Mouse (Mus musculus) gastrocnemius, adult 8-10 months (tissue): ENCODE data around the gene Cbs. TPM values are rescaled to one million over a fixed set of nuclear protein-coding genes. Genes with fewer than 3 reads are reported as not detected.

ENCODE experiments used
- DNase-seq, 2 experiments: peaks; one replicate each; pipeline ENCODE4 v3.0.0; 2022; ENCODE audit warnings: low spot score in 2 of 2
- total RNA-seq, 4 experiments: library from RNA; stranded (reverse); gene quantifications; 2 replicates each; pipeline ENCODE4 v1.2.4; 2022

Gene Cbs
- total RNA-seq, 4 experiments from 2014 or later = 0.31 to 1.4 (median 0.76) TPM

GRCm38 (mm10) chr17:31590846-31591245, 46.2 kb downstream of the Cbs start:
- no peak for DNase-seq

- DNase-seq = no peak
Observed at GRCm38 (mm10) chr17:31588726-31589125, 48.3 kb downstream of the Cbs start.

GRCm38 (mm10) chr17:31588115-31588514, 48.9 kb downstream of the Cbs start:
- DNase-seq = no peak

- DNase-seq = no peak
Observed at GRCm38 (mm10) chr17:31583781-31584180, 53.3 kb downstream of the Cbs start.

DNA sequence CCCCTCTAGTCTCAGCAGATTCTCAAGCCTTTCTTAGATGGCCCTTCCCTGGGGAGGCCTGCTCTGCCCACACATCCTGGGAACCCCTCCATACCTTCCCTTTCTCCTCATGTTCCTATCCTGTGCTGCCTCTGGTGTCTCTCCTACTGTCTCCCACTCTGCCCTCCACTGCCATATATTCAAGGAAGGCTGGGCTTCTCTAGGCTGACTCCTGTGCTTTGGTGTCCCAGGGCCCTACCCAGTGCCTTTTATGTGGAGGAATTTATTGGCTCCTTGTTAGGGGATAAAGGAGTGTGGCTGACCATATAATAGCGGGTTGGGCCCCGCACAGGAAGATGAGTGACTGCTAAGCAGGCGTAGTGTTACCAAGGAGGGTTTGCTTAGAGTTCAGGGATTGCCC, 53.9 kb downstream of the Cbs start:
- DNase-seq = no peak

DNA sequence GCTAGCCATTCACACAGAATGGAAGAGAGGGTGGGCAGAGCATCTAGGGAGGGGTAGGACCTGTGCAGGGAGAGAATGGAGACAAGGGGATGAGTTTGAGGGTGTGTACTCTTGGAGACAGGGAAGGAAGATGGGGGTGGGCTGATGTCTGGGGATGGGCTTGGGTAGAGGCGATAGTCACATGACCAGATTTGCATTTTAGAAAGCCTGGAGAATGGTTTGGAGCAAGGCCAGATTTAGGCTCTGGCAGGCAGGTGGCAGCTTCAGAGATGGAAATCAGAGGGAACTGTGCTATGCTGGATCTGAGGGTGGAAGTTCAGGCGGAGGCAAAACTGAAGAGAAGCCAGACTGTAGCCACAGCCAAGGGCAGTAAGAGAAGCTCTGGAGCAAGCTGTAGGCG, 56.7 kb downstream of the Cbs start:
- DNase-seq = no peak

DNA sequence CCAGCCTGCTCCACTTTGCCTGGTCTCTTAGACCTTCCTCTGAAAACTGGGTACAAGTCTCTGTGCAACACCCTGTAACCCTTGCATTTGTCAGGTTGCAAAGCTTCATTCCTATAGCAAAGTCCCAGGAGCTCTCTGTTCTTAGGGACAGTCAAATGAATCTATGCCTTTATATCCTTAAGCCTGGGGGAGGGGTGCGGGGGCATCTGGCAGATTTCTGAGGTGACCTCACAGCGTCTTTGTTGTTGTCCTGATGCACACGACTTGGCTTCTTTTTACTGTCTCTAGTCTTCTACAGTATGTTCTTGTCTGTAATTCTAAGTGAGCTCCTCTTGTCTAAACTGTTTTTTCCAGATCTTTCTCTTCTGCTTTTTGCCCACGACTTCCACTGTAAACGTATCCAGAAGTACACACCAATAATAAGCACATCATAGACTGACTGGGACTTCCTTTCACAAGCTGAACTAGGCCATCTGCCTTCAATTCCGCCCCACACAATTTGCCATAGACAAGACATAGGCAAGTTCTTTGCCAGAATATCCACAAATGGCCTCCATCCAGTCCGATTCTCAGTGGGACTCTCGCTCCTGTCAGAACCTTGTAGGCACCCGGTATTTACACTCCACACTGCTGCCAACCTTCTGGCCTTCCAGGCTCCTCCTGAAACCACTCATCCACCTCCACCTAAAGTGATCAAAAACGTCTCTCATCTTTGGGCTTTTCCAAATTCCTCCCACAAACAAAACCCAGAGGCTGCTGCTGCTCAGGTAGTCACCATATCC, 60.5 kb downstream of the Cbs start:
- no peak for DNase-seq

GRCm38 (mm10) chr17:31574662-31575061, 62.4 kb downstream of the Cbs start:
- no peak for DNase-seq

- DNase-seq = no peak
Observed at GRCm38 (mm10) chr17:31571689-31572088, 65.3 kb downstream of the Cbs start.

- peak in 1 of 2 experiments; percentile 13 for DNase-seq
Observed at GRCm38 (mm10) chr17:31570321-31570925, 66.6 kb downstream of the Cbs start.

DNA sequence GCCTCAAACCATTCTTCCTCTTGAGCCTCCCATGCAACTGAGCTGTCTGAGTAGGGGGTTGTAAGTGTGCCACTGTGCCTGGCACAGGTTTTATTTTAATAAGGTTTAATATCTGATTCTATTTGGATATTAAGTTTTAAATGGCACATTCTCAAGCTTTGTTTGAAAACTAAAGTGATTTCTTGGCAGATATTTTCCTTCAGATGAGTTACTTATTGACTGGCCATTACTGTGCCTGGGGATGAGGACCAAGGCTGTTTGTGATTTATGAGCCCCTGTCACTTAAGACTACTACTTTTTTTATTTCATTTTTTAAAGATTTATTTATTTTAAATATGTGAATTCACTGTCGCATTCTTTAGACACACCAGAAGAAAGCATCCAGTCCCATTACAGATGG, 67.3 kb downstream of the Cbs start:
- DNase-seq = no peak

- DNase-seq = no peak
Observed at GRCm38 (mm10) chr17:31566276-31566675, 70.8 kb downstream of the Cbs start.

- peak in 1 of 2 experiments; percentile 10 for DNase-seq
Observed at GRCm38 (mm10) chr17:31565141-31566056, 71.6 kb downstream of the Cbs start.

DNA sequence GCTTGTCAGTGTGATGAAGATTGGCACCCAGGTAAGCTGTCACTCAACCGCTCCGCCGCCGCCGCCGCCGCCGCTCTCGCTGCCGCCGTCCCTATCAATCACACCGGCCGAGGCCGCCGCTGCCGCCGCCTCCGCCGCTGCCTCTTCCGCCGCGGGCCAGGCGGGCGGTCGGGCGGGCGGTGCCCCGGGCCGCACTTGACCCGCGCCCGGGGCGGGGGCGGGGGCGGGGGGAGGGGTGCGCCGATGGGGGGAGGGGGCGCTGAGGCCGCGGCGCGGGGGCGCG, 72.2 kb downstream of the Cbs start:
- DNase-seq = no peak

GRCm38 (mm10) chr17:31564015-31564857, 72.8 kb downstream of the Cbs start, which contains the start of gene Pknox1:
Gene Pknox1, plus strand, starts transcription at chr17:31564734.
- DNase-seq = peak; percentile 98 to 99

DNA sequence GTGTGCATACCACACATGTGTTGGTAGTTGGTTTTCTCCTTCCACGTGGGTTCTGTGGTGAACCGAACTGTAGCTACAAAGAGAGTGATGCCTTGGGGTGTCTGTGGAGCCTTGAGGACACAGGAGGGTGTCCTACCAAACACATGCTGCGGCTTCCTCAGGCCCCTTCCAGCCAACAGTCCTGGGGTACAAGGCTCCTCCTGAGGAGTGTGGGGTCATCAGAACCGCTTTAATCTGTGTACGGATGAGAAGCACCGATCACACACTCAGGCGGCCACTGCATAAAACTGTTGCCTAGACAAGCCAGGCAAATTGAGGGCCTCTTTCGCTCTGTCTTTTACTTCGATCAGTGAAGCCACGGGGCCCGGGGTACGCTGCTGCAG, 73.4 kb downstream of the Cbs start:
- peak in 1 of 2 experiments; percentile 14 for DNase-seq

DNA sequence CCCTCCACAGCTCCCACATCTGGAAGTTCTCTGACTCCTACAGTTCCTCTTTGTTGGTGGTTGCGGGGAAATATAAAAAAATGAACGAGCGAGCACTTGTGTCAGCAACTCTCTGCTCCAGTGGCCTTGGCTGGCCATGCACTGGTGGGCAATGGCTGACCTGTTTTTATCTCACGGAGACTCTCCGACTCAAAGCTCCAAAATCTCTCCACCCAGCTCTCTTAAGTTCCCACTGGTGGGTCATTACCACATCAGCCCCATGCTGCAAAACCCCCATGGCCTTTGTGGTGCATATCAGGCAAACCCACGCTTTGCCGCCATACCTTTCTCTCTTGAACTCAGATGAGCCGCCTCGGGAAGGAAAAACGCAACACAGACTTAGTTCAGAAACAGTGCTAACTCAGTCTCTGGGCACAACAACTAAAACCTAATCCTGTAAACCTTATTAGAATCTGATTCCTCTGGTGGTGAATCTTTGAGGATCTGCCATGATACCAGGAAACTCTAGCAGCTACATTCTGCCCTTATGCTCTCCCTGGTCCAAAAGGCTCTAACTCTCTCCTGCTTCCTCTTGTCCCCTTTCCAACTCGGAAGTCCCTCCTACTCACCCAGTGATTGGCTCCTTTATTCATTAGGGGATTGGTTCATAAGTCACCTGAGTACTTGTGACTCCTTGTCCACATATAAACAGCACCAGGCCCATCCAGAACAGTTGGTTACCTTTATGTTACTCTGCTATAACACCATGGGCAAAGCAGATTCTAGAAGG, 77.8 kb downstream of the Cbs start:
- DNase-seq = no peak
